Mouse (Mus musculus) heart, embryonic 16.5 days (tissue): ENCODE measurements around the gene Phldb1. TPM values are rescaled to one million over a fixed set of nuclear protein-coding genes. Genes with fewer than 3 reads are reported as not detected.
A peak's percentile ranks its signal among the peaks of the same experiment; 100 is the strongest.

ENCODE experiments used
- ATAC-seq: fragments of 200-750 bp; cut with Nextera tagmentation; replicated peaks from 2 replicates; pipeline ENCODE4 v1.8.0; 2017; ENCODE audit warnings: moderate number of reproducible peaks; ENCODE audit not compliant: insufficient read depth, low FRiP score; ENCODE audit errors: extremely low read depth
- H3K27ac ChIP-seq: fragments of 300-500 bp; sonication (generic); 2 replicates; pipeline ENCODE4 v1.5.1; 2014; ENCODE audit warnings: mild to moderate bottlenecking, low read length, control low read depth, moderate library complexity
- H3K27me3 ChIP-seq: fragments of 300-500 bp; sonication (generic); 2 replicates; pipeline ENCODE4 v1.6.1; 2014; ENCODE audit warnings: low read length, mixed read lengths; ENCODE audit not compliant: control insufficient read depth, insufficient read depth
- H3K36me3 ChIP-seq: fragments of 300-500 bp; sonication (generic); 2 replicates; pipeline ENCODE4 v1.6.1; 2014; ENCODE audit not compliant: control insufficient read depth, insufficient read depth
- H3K4me1 ChIP-seq: fragments of 300-500 bp; sonication (generic); 2 replicates; pipeline ENCODE4 v1.6.1; 2014; ENCODE audit warnings: low read length, mixed read lengths; ENCODE audit not compliant: control insufficient read depth, insufficient read depth
- H3K4me2 ChIP-seq: fragments of 300-500 bp; sonication (generic); 2 replicates; pipeline ENCODE4 v1.6.1; 2014; ENCODE audit warnings: low read depth, mild to moderate bottlenecking, control low read depth, low read length
- H3K4me3 ChIP-seq: fragments of 300-500 bp; sonication (generic); 2 replicates; pipeline ENCODE4 v1.5.1; 2014; ENCODE audit warnings: mild to moderate bottlenecking, control low read depth, low read length
- H3K9ac ChIP-seq: fragments of 300-500 bp; sonication (generic); 2 replicates; pipeline ENCODE4 v1.6.1; 2014; ENCODE audit warnings: low read length, control low read depth
- H3K9me3 ChIP-seq: fragments of 300-500 bp; sonication (generic); replicated peaks from 2 replicates; pipeline ENCODE4 v1.6.1; 2016; ENCODE audit warnings: low read length; ENCODE audit not compliant: control insufficient read depth
- WGBS: fragments of 180-500 bp; shearing (Covaris S2); extraction: QIAGEN DNeasy Blood & Tissue Kit; methylation state at CpG from one replicate; pipeline ENCODE4 v1.1.7; 2014; 5-methylcytosine and 5-hydroxymethylcytosine counted together
- polyA plus RNA-seq: library from polyadenylated mRNA; unstranded; fragments of >200 nt; fragmentation: Nextera tagmentation; extraction: Ambion mirVana; gene quantifications from 2 replicates; pipeline ENCODE4 v1.2.1, GENCODE M21; 2015

The Phldb1 gene
- polyA plus RNA-seq, 1 experiment from 2014 or later = 25.9 TPM

DNA sequence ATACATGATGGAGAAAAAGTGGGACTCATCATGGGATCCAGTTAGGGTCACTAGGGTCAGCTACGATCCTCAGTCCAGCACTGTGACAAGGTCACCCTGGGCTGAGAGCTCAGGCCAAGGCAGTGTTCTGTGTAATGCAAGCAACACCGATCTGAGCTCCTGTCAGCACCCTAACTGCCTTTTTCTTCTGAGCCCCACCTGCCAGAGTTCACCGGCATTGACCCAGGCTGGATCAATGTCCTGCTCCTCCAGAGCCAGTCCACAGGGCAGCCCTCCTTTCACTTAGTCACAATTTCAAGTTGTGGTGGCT is 13.2 kb downstream of the Phldb1 start:
- Histone ChIP-seq H3K9ac (peak overlapping the region; percentile 45; the same call in 1 of the 2 replicates), H3K4me3 (peak overlapping the region; percentile 63), H3K27me3 (no peaks in the 10 kb centered on the region), H3K4me2 (peak overlapping the region; percentile 82), H3K27ac (peak overlapping the region; percentile 69), H3K36me3 (no peaks in the 10 kb centered on the region), H3K4me1 (peaks cover 79% of the 10 kb centered on the region), H3K9me3 (no peaks in the 10 kb centered on the region)
- 0 out of 2 replicates have a peak, but pooled peaks have one; percentile 2 for ATAC-seq
- WGBS = 51% methylated on average over 3 of the region's 3 CpGs

DNA sequence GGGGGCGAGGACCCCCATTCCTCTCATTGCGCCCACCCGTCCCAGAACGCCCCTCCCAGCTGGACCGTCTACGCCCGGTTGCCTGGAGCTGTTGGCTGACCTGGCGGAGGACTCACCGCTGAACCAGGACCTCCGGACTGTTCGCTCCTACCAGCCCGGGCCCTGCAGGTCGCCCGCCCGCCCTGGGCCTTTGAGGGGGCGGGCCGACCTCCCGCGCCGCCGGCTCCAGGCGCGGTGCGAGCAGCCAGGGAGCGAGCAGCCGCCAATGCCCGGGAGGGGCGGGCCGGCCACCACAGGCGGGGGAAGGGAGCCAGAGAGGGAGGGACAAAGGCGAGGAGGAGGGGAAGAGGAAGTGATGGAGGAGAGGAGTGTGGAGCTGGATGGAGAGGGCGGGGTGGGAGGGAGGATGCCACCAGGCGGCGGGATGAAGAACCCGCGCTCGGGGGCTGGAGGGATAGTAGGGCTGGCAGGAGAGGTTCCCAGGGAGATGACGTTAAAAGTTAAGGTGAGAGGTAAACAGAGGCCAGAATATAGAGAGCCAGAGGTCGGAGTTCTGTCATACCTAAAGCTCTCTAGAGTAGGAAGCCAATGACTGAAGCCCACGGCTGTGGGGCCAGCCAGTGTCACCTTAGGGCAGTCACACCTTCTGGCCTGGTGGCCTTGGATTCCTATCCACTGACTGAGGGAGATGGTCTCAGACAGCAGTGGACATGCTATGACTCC is 13.7 kb downstream of the Phldb1 start:
- under 1% methylated on average over 39 of the region's 40 CpGs for WGBS

DNA sequence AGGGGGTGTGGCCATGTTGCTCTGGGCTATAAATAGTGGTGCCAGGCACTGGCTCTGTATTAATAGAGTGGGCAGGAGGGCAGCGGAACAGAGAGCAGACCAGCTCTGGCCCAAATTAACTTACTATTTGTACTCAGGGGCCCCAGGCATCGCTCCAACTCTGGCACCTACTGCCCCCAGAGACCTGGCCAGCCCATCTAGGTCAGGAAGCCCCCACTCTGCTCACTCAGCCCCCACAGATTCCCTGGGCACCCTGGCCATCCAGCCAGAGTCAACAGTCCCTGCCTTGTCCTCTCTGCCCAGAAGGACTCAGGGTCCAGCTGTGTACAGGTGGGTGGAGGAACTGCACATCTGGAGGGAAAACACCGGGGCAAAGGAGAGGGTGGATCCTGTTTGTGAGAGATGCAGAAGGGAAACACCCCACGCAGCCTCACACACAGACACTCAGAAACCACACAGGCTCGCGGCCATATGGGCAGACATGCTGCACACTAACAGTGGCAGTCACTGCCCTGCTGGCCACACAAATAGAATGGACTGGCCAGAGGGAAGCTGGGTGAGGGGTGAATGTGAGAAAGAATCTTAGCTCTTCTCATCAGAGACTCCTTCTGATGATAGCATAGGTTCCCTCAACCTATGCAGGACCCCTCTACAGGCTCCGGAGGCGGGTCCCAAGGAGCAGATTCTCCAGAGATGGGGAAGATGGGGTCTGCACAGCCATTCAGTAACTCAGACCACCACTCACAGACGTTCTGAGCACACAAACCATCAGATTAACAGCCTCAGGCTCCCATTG is 14.4 kb downstream of the Phldb1 start:
- peaks cover 68% of the 10 kb centered on the region for H3K4me1 ChIP-seq

More for the DNA sequence above, 13.7 kb downstream of the Phldb1 start:
- peak overlapping the region; percentile 80 for H3K9ac ChIP-seq
- H3K27me3 ChIP-seq = no peaks in the 10 kb centered on the region
- H3K4me3 ChIP-seq = peak overlapping the region; percentile 63
- H3K4me1 ChIP-seq = peaks cover 74% of the 10 kb centered on the region
- H3K9me3 ChIP-seq = no peaks in the 10 kb centered on the region
- H3K27ac ChIP-seq = peak overlapping the region; percentile 79
- peak; percentile 84 for ATAC-seq
- peak overlapping the region; percentile 82 for H3K4me2 ChIP-seq
- no peaks in the 10 kb centered on the region for H3K36me3 ChIP-seq

DNA sequence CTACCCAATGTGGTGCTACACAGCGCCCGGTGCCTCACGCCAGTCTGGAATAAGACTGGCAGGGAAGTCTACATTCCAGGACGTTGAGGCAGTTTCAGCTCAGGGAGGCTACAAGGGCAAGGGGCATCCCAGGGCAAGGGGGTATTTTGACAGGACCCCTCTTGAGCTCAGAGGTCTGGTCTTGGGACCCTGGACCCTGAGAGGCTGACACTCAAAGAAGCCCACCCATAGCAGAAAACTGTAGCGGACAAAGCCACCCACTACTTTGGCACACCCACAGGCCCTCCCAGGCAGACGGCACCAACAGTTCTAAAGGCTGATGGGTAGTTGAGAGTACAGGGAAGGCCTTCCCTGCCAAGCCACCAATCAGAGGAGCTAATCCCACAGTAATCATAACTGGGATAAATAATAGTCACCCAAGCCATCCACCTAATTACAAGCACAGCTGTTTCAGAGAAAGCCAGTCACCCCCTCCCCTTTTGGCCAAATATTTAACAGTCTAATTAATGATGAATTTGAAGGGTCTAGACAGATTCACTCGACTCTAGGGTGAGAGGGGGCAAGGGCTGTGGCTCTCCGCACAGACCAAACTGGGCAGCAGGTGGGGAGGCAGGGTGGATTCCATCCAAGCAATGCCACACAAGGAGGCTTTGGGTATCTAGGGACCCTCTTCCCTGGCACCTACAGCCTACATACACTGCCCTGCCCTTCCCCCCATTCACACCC is 15.2 kb downstream of the Phldb1 start:
- H3K27ac ChIP-seq = peak overlapping the region; percentile 79
- H3K9ac ChIP-seq = peak overlapping the region; percentile 80
- WGBS = 77% methylated on average over 8 of the region's 8 CpGs
- H3K27me3 ChIP-seq = no peaks in the 10 kb centered on the region
- peak overlapping the region; percentile 63 for H3K4me3 ChIP-seq
- H3K9me3 ChIP-seq = no peaks in the 10 kb centered on the region
- H3K4me1 ChIP-seq = peaks cover 65% of the 10 kb centered on the region
- H3K4me2 ChIP-seq = peak overlapping the region; percentile 82
- H3K36me3 ChIP-seq = peaks cover 13% of the 10 kb centered on the region
- ATAC-seq = no peak

More for the DNA sequence above, 14.4 kb downstream of the Phldb1 start:
- no peaks in the 10 kb centered on the region for H3K9me3 ChIP-seq
- WGBS = 16% methylated on average over 9 of the region's 9 CpGs
- H3K9ac ChIP-seq = peak overlapping the region; percentile 80
- H3K27me3 ChIP-seq = no peaks in the 10 kb centered on the region
- peaks cover 6% of the 10 kb centered on the region for H3K36me3 ChIP-seq
- H3K4me3 ChIP-seq = peak overlapping the region; percentile 63
- peak; percentile 23; the same call in 1 of the 2 replicates for ATAC-seq
- H3K27ac ChIP-seq = peak overlapping the region; percentile 79
- H3K4me2 ChIP-seq = peak overlapping the region; percentile 82

DNA sequence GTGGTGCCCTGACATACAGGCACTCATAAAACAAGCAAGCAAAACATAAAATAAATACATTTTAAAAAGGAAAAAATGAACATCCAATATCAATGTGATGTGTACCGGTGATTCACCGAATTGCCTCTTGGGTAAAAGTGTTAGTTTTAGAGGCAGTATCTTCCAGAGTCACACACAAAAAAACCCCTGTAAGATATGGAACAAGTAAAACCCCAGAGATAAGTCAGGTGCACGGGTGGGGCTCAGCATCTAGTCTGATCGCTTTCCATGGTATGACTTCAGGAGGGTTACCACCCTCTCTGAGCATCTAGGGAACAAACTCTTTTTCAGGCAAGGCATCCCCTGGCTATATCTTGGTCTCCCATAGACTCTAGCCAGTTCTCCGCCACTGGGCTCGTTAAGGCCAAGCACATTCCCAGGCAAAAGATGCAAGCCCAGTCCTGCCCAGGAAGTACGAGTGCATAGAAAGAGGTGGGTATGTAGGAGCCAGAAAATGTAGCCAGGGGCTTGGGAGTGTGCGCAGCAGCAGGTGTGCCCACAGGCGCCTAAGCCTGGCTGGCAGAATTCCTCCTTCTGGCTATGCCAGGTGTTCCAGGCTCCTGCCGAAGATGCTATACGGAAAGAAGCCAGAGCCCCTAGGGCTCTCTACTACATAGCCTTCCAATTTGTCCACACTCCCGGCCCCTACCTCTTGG is 15.9 kb downstream of the Phldb1 start:
- 90% methylated on average over 12 of the region's 12 CpGs for WGBS
- Histone ChIP-seq H3K36me3 (peaks cover 13% of the 10 kb centered on the region), H3K27ac (no peak overlapping the region), H3K9me3 (no peaks in the 10 kb centered on the region), H3K27me3 (no peaks in the 10 kb centered on the region), H3K4me2 (no peak overlapping the region), H3K4me1 (peaks cover 58% of the 10 kb centered on the region), H3K4me3 (no peak overlapping the region), H3K9ac (no peak overlapping the region)
- no peak for ATAC-seq

DNA sequence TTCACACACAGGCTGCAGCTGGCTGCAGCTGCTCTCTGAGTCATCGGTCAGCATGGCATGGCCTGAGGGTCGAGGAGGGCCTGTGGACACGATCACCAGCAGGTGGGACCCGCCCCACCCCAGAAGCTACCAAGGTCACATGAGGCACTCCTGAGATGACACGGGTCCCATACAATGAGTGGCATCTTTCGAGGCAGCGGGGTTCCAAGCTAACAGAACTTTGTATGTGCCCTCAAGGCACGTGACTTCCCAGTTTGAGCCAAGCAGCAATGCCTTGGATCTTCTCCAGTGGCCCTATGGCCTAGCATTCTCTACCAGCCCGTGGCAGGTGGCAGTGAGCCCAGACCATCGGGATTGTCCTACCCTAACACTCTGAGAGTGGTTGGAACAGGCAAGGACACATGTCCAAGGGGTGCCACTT is 17.2 kb downstream of the Phldb1 start:
- Histone ChIP-seq H3K4me1 (peaks cover 46% of the 10 kb centered on the region), H3K27me3 (no peaks in the 10 kb centered on the region), H3K9me3 (no peaks in the 10 kb centered on the region), H3K36me3 (peaks cover 15% of the 10 kb centered on the region), H3K4me2 (no peak overlapping the region), H3K9ac (no peak overlapping the region), H3K4me3 (no peak overlapping the region), H3K27ac (peak overlapping the region; percentile 78)
- ATAC-seq = peak; percentile 56
- WGBS = 68% methylated on average over 10 of the region's 10 CpGs

DNA sequence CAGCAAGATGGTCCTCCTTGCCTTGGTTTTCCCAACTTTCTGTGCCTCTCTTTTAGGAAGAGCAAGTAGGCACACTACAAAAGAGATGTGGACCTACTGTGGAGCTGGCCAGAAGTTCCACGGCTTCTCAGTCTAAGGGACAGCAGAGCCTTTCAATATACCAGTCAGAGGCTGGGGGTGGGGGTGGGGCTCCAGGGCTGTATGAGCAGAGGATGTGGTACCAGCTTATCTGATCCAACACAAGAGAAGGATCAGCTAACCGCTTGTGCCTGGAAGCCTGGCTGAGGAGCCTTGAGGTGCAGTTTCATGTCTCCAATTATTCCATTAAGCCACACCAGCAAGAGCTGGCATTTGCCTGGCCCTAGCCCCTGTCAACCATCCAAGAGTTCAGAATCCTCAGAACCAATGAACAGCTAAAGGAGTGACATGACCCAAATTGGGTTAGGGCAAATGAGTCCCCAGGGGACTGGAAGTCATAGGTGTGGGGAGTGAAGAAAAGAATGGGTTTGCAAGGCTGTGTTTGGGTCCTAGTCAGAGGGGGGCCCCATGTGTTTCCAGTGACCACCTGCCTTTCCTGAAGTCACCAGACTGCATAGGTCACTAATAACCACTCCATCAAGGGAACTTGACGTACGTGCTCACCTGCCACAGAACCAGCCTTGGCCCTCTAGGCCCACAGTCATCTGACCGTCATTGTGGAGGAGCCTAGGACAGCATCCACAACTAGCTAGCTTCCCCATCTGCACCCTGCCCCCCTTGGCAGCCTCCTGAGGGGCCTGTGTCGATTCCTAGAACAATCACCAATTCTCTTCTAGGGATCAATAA is 17.8 kb downstream of the Phldb1 start:
- ATAC-seq = no peak
- Histone ChIP-seq H3K4me3 (no peak overlapping the region), H3K4me2 (no peak overlapping the region), H3K36me3 (peaks cover 15% of the 10 kb centered on the region), H3K9me3 (no peaks in the 10 kb centered on the region), H3K27me3 (no peaks in the 10 kb centered on the region), H3K9ac (no peak overlapping the region), H3K4me1 (peaks cover 43% of the 10 kb centered on the region), H3K27ac (peak overlapping the region; percentile 73)
- WGBS = 74% methylated on average over 6 of the region's 6 CpGs
